Mouse (Mus musculus): ENCODE measurements around the gene Glis3. TPM values are rescaled to one million over a fixed set of nuclear protein-coding genes. Genes with fewer than 3 reads are reported as not detected.

Gene Glis3
- polyA plus RNA-seq, 1 experiment: 0.30 TPM

DNA sequence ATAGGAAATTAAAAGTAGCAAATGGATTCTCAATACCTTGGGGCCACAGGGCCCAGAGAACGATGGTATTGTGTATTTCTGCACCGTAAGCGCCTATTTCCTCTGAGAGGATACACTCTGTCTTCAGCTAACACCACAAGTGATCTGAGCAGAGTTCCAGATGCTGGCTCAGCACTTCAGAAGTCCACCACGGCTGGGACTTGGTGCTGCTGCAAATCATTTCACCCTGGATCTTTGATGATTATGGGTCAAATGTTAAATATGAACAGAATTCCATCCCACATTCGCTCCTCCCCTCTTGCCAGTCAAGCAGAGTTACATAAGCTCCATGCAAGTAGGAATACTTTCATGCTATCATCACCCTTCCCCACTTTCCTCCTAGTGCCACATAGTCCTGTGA, 263.8 kb downstream of the Glis3 start:
- WGBS: 82% methylated on average over 5 of the region's 5 CpGs
- DNase-seq (ENCODE audit: low read depth, low spot score): no peak

DNA sequence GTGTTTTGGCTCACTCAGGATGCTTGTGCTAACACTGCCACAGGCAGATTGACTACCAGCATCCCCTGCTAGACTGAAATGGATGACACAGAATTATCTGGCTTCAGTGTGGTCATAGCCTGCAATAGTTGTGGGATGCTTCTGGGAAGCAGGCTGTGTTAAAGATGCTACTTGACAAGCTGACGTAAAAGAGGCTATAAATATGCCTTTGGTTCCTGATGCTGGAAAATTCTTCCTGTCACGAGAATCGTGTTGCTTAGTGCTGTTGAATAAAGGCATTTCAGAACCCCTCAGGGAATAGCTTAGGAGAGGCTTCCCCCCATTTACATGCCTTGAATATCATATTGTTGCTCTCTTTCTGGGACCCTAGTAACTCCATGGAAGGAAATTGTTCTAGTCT, 271.1 kb downstream of the Glis3 start:
- 78% methylated on average over 3 of the region's 3 CpGs for WGBS
- no peak for DNase-seq (ENCODE audit: low read depth, low spot score)

- WGBS: 37% methylated on average over 6 of the region's 6 CpGs
- no peak for DNase-seq (ENCODE audit: low read depth, low spot score)
These were observed 276.9 kb downstream of the Glis3 start for GRCm38 (mm10) chr19:28402956-28403355.

GRCm38 (mm10) chr19:28395584-28395861, 284.4 kb downstream of the Glis3 start:
- no peak for DNase-seq (ENCODE audit: low read depth, low spot score)
- 91% methylated on average over 1 of the region's 1 CpGs for WGBS

GRCm38 (mm10) chr19:28394826-28395583, 284.9 kb downstream of the Glis3 start:
- 88% methylated on average over 12 of the region's 12 CpGs for WGBS
- DNase-seq (ENCODE audit: low read depth, low spot score): no peak

GRCm38 (mm10) chr19:28393766-28394165, 286.1 kb downstream of the Glis3 start:
- DNase-seq (ENCODE audit: low read depth, low spot score): no peak
- 84% methylated on average over 7 of the region's 7 CpGs for WGBS

- DNase-seq (ENCODE audit: low read depth, low spot score): no peak
- 87% methylated on average over 3 of the region's 3 CpGs for WGBS
These were observed 287.0 kb downstream of the Glis3 start for GRCm38 (mm10) chr19:28392838-28393237.

DNA sequence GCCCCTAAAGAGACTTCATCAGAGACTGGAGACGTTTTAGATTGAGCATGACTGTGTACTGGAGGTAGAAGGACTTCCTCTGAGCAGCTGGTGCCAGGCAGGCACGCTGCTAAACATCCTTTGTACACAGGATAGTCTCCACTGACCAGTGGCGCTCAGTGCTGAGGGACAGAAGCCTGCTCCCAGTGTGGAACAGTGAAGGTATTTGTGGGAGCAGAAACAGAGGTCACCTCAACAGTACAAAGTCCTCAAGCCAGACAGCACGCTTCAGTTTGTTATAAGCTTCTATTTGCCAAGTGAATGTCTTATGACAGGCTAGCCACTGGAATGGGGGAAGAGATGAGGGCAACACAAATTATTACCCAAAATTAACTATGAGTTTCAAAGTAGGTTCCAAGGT, 289.0 kb downstream of the Glis3 start:
- no peak for DNase-seq (ENCODE audit: low read depth, low spot score)
- 65% methylated on average over 4 of the region's 4 CpGs for WGBS

GRCm38 (mm10) chr19:28389146-28389545, 290.7 kb downstream of the Glis3 start:
- 71% methylated on average over 5 of the region's 5 CpGs for WGBS
- no peak for DNase-seq (ENCODE audit: low read depth, low spot score)

DNA sequence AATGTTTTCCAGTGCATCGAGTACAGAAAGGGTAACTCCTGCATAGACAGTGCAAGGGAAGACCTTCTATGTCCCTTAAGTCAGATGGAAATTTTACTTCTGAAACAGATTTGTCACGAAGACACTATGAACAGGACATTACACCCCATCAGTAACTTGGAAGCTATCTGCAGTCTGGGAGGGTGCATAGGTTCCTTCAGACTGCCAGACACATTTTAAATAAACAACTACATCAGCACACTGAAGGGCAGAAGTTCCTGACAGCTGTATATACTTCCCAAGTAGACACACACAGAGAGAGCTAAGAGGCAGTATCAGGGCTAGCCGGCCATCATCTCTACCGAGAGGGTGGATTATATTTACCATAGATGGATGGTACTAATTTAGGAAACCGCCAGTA, 296.5 kb downstream of the Glis3 start:
- DNase-seq (ENCODE audit: low read depth, low spot score): no peak
- 79% methylated on average over 5 of the region's 5 CpGs for WGBS

DNA sequence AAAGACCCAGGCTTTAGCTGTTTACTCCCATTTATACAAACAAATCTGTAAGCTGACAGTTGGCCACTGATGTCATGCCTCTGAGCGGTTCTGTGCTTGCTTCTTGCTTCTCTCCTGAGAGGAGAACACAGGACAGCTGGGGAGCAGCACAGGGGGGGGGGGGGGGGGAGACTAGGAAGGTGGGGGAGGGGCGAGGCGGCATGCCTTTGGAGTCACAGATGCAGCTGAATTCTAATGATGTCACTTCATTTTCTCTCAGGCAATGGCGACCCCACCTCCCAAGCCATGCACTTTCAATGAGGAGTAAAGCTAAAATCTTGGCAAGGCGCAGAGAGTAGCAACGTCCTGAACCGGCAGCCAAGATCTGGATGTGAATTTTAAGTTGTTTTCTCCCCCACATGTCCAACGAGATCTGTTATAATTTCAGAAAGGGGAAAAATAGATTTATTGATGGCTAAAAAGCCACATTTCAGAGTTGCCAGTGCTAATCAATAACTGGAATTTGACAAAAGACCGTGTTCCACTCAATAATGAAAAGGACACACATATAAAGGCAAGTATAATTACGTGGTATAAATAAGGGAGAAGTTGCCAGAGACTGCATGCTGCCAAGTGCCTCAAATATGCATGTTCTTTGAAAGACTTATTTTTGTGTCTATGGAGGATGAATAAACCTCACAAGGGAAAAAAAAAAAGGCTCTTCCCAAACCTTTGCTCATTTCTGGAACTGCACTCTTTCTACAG, 297.5 kb downstream of the Glis3 start:
- WGBS: 59% methylated on average over 10 of the region's 10 CpGs
- no peak for DNase-seq (ENCODE audit: low read depth, low spot score)

DNA sequence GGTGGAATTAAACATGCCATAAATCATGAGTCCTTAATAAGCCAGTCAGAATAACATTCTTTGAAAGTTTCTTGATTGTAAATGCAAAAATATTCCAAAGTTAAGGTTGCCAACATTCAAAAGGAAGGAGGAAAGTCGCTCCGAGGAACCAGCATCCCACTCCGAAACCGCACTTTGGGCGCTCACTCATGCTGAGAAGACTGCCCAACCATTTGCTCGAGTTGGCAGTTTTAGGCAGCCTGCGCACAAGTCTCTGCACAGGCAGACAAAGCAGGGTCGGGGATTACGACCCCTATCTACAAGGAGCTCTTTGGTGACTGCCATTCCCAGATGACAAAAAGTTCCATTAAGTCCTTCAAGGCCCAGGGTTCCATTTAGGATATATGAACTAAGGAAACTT, 298.4 kb downstream of the Glis3 start:
- WGBS: 68% methylated on average over 9 of the region's 9 CpGs
- DNase-seq (ENCODE audit: low read depth, low spot score): no peak

DNA sequence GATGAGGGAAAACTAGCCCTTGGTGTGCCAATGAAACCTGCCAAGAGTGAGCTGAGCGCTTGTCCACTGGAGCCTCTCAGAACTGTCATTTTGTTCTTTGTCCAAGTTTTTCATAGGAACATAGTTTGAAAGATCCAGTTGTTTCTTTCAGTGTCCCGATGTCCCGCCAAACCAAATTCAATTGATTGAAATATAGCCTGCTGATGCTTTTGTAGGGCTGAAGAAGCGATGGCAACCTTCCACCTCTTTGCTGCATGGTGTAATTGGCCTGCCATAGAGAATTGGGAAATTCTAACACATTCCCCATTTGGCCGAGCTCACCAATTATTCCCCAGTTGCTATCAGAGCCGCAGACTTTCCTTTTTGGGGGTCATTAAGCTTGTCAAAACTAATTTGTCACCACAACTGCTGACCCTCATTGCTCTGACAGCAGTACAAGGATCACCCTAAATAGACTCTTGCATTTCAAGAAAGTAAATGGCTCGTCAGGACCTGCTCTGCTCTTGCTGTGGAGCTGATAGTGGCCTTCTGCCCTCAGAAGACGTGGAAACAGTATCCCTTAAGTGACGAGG, 299.1 kb downstream of the Glis3 start:
- 85% methylated on average over 9 of the region's 9 CpGs for WGBS
- no peak for DNase-seq (ENCODE audit: low read depth, low spot score)

DNA sequence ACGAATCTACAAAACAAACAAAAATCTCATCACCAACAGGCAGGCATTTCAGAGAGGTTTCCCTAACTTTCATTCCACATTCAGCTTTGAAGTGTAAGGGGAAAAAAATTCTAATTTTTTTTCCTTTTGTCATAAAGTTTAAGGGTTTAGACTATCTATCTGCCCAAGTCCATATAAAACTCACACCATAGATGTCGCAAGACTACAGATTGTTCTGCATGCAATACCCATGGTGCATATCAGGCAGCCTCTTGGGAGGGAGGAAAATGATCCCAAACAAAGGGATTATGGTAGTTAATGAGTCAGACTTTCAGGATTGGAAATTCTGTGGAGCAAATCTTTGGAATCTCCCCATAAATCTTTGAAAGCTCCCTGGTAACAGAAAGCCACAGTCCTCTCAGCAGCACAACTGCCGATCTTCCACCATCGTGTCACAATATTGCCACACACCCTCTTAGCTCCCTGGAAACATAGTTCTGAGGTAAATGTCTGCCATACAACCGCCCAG, 302.0 kb downstream of the Glis3 start:
- DNase-seq (ENCODE audit: low read depth, low spot score): no peak
- WGBS: 45% methylated on average over 5 of the region's 5 CpGs

- DNase-seq (ENCODE audit: low read depth, low spot score): no peak
These were observed 303.5 kb downstream of the Glis3 start for GRCm38 (mm10) chr19:28376401-28376800.

DNA sequence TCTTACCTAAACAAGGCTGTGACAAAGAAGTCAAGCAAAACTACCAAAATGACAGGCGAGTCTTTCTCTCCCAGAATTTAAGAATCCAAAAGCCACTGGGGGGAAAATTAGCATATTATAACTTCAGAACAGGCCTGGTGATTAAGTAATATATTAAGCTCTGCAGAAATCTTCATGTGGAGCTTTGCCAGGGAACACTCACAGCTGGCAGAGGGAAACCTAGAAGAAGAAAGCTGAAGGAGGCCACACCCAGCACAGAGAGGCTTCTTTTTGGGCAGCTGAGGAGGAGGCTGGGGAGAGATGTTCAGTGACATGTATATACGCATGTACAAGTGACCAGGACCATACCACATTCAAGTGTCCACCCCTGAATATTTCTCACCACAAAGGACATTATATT, 304.1 kb downstream of the Glis3 start:
- DNase-seq (ENCODE audit: low read depth, low spot score): no peak

More at GRCm38 (mm10) chr19:28376401-28376800, 303.5 kb downstream of the Glis3 start:
- 68% methylated on average over 1 of the region's 1 CpGs for WGBS

DNA sequence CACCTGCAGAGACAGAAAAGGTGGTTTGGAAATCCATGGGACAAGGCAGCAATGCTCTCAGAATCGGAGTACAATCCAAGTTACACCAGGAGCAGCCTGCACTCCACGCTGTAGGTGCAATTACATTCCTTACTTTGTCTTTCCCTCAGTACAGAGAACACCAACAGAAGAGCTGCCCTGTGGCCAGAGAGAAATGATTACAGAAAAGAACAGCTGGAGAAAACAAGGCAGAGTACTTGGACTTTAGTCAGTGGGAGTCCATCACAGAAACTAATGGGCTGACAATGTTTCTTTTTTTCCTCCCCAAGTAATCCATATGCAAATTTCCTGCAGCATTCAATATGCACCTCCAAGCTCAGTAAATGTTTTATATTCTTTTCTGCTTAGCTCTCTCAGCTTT, 305.4 kb downstream of the Glis3 start:
- DNase-seq (ENCODE audit: low read depth, low spot score): no peak
- WGBS: 72% methylated on average over 2 of the region's 2 CpGs

More for the DNA sequence above, 304.1 kb downstream of the Glis3 start:
- 69% methylated on average over 2 of the region's 2 CpGs for WGBS

GRCm38 (mm10) chr19:28368215-28368614, 311.7 kb downstream of the Glis3 start:
- whole genome bisulfite sequencing: 75% methylated on average over 4 of the region's 4 CpGs

GRCm38 (mm10) chr19:28367274-28367673, 312.6 kb downstream of the Glis3 start:
- 89% methylated on average over 6 of the region's 6 CpGs for WGBS
- no peak for DNase-seq (ENCODE audit: low read depth, low spot score)

More at GRCm38 (mm10) chr19:28368215-28368614, 311.7 kb downstream of the Glis3 start:
- no peak for DNase-seq (ENCODE audit: low read depth, low spot score)

GRCm38 (mm10) chr19:28366766-28367165, 313.1 kb downstream of the Glis3 start:
- no peak for DNase-seq (ENCODE audit: low read depth, low spot score)
- 94% methylated on average over 1 of the region's 1 CpGs for WGBS

DNA sequence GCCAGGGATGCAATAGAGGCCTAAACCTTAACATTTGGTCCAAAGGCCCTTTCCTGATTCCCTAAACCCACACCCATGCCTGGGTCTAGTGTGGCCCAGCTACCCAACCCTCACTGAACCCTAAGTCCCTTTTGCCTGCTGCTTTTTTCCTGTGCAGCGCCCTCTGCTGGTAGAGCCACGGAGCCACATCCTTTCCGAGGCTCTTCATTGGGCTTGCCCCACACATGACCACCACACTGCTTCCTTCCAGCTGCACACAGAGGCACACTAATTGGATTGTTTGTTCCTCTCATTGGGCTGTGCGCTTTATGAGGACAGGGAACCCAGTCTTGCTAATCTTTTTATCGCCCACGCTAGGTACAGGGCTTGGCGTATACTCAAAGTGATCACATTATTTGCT, 314.0 kb downstream of the Glis3 start:
- WGBS: 60% methylated on average over 7 of the region's 7 CpGs
- no peak for DNase-seq (ENCODE audit: low read depth, low spot score)

Data from large intestine, adult 2 months (tissue).